8 mouse cellular contexts compared by ENCODE assay signal in the genomic region with DNA sequence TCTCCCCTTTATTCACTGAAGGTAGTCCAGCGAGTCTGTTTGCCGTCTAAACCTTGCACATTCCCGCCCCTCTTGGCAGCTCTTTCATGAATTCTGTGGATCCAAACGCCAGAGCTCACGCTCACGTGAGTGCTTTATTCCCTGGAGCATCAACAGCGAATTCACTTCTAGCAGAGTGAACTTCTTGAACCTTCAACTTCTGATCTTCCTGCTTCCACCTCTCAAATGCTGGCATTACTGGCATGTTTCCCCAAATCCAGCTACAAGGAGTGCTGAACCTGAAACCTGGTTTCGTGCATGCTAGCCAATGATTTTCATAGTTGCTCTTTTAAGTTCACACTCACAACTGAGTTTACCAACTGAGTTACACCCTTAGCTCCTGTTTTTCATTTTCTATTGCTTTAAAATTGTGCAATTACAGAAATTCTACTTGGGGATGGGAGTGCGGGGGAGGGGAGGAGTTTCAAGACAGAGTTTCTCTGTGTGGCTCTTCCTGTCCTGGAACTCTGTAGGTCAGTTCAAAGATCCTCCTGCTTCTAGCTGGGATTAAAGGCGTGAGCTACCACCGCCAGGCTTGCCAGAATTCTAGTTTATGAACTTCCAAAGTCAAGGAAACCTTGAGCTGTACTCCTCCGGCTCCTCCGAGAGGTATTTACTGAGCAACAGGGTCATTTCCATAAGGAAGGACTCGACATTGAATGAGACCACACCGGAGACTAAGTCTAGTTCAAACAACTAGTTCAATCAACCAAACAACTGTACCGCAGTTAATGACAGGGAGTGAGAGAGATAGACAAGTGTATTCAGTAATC. TPM values are rescaled to one million over a fixed set of nuclear protein-coding genes. Genes with fewer than 3 reads are reported as not detected.
DNase-seq lines count a peak whose midpoint lies in the region; ATAC-seq lines count a peak whose summit lies in the region.

No protein-coding gene starts in this region.

- peak overlapping the region; percentile 76 for H3K4me3 ChIP-seq in hindbrain, embryonic 14.5 days (replicated peaks; ENCODE audit: low read length)
- peak overlapping the region; percentile 80 for H3K4me3 ChIP-seq in liver, embryonic 11.5 days (ENCODE audit: low read depth, low read length)

- WGBS in hindbrain, embryonic 14.5 days, result 23% methylated on average over 16 of the region's 16 CpGs
- WGBS in liver, embryonic 11.5 days, result 33% methylated on average over 16 of the region's 16 CpGs

- peak; percentile 48 for DNase-seq in urinary bladder, postnatal 14 days (ENCODE audit: low spot score)
- DNase-seq in urinary bladder, adult 2 months (ENCODE audit: low spot score), result no peak
- DNase-seq in fibroblast of lung, adult 2 months (ENCODE audit: low read depth), result peak; percentile 61
- DNase-seq in hindbrain, embryonic 14.5 days (ENCODE audit: low spot score), result no peak
- peak; percentile 43 for DNase-seq in liver, embryonic 11.5 days (ENCODE audit: low spot score)
- DNase-seq in naive thymus-derived CD4-positive, alpha-beta T cell, adult 2 months (ENCODE audit: low read depth), result peak; percentile 31
- no peak for DNase-seq in left cerebral cortex, postnatal 25 days (ENCODE audit: low spot score in 2 of 2)
- no peak for DNase-seq in cerebellum, postnatal 4 days (ENCODE audit: low spot score in 2 of 2)

- no peaks in the 10 kb centered on the region for H3K9me3 ChIP-seq in hindbrain, embryonic 14.5 days (ENCODE audit: control insufficient read depth, low read length)
- no peaks in the 10 kb centered on the region for H3K9me3 ChIP-seq in liver, embryonic 11.5 days (ENCODE audit: control insufficient read depth, low read length)

- H3K4me1 ChIP-seq in hindbrain, embryonic 14.5 days (replicated peaks; ENCODE audit: control insufficient read depth, insufficient read depth, low read length), result peaks cover 14% of the 10 kb centered on the region; the same call in 1 of the 2 replicates
- H3K4me1 ChIP-seq in liver, embryonic 11.5 days (replicated peaks; ENCODE audit: control insufficient read depth, insufficient read depth, low read length), result peaks cover 24% of the 10 kb centered on the region

- H3K27me3 ChIP-seq in hindbrain, embryonic 14.5 days (ENCODE audit: control insufficient read depth, insufficient read depth, low read length), result no peaks in the 10 kb centered on the region
- H3K27me3 ChIP-seq in liver, embryonic 11.5 days (replicated peaks; ENCODE audit: control insufficient read depth, insufficient read depth, low read length), result no peaks in the 10 kb centered on the region

- peak overlapping the region; percentile 82 for H3K9ac ChIP-seq in hindbrain, embryonic 14.5 days
- H3K9ac ChIP-seq in liver, embryonic 11.5 days (ENCODE audit: low read depth, low read length), result peak overlapping the region; percentile 85

- peak; percentile 15; the same call in 1 of the 2 replicates for ATAC-seq in hindbrain, embryonic 14.5 days (ENCODE audit: low FRiP score)
- peak; percentile 21 for ATAC-seq in liver, embryonic 11.5 days (replicated peaks; ENCODE audit: low FRiP score)

- peaks cover 28% of the 10 kb centered on the region for H3K36me3 ChIP-seq in hindbrain, embryonic 14.5 days (replicated peaks; ENCODE audit: control insufficient read depth, insufficient read depth)
- peaks cover 4% of the 10 kb centered on the region; the same call in 1 of the 2 replicates for H3K36me3 ChIP-seq in liver, embryonic 11.5 days (ENCODE audit: control insufficient read depth, insufficient read depth, low read length)

- intact Hi-C loops in left cerebral cortex, postnatal 25 days (cut with DNase I), result no loop called here

- H3K4me2 ChIP-seq in hindbrain, embryonic 14.5 days (replicated peaks), result peak overlapping the region; percentile 66
- H3K4me2 ChIP-seq in liver, embryonic 11.5 days, result peak overlapping the region; percentile 91

- H3K27ac ChIP-seq in hindbrain, embryonic 14.5 days, result peak overlapping the region; percentile 81
- H3K27ac ChIP-seq in liver, embryonic 11.5 days (ENCODE audit: low read depth, low read length), result peak overlapping the region; percentile 88

RNA-seq across cellular contexts. Expression of gene Tbc1d13, which starts 0.5 kb away (rescaled TPM):
- polyA plus RNA-seq in urinary bladder, adult 2 months (2012; rRNA removed), result 29.2 and 29.5 TPM in 2 replicates
- 18.7 and 18.8 TPM in 2 replicates for polyA plus RNA-seq in hindbrain, embryonic 14.5 days (2014; fragmentation: Nextera tagmentation; extraction: Ambion mirVana)
- 6.9 and 9.2 TPM in 2 replicates for polyA plus RNA-seq in liver, embryonic 11.5 days (2014; fragmentation: Nextera tagmentation; extraction: Ambion mirVana)
- total RNA-seq in left cerebral cortex, postnatal 25 days (2021), result 10 to 100 TPM; 51.3 to 58.4 TPM

RNA-seq across cellular contexts. Expression of gene Zer1, which starts 8.6 kb away (rescaled TPM):
- 46.2 and 46.5 TPM in 2 replicates for polyA plus RNA-seq in urinary bladder, adult 2 months (2012; rRNA removed)
- polyA plus RNA-seq in hindbrain, embryonic 14.5 days (2014; fragmentation: Nextera tagmentation; extraction: Ambion mirVana), result 13.2 and 16.0 TPM in 2 replicates
- 4.7 and 6.2 TPM in 2 replicates for polyA plus RNA-seq in liver, embryonic 11.5 days (2014; fragmentation: Nextera tagmentation; extraction: Ambion mirVana)
- 100 to 1,000 TPM; 152 TPM for total RNA-seq in left cerebral cortex, postnatal 25 days (2021)

RNA-seq across cellular contexts. Expression of gene Endog, which starts 38.3 kb away (rescaled TPM):
- 26.0 and 26.4 TPM in 2 replicates for polyA plus RNA-seq in urinary bladder, adult 2 months (2012; rRNA removed)
- 29.8 and 31.0 TPM in 2 replicates for polyA plus RNA-seq in hindbrain, embryonic 14.5 days (2014; fragmentation: Nextera tagmentation; extraction: Ambion mirVana)
- 27.1 and 29.1 TPM in 2 replicates for polyA plus RNA-seq in liver, embryonic 11.5 days (2014; fragmentation: Nextera tagmentation; extraction: Ambion mirVana)
- 10 to 100 TPM; 20.4 to 21.8 TPM for total RNA-seq in left cerebral cortex, postnatal 25 days (2021)

RNA-seq across cellular contexts. Expression of gene Zdhhc12, which starts 39.6 kb away (rescaled TPM):
- 31.5 and 40.7 TPM in 2 replicates for polyA plus RNA-seq in urinary bladder, adult 2 months (2012; rRNA removed)
- 27.2 TPM in 2 replicates for polyA plus RNA-seq in hindbrain, embryonic 14.5 days (2014; fragmentation: Nextera tagmentation; extraction: Ambion mirVana)
- polyA plus RNA-seq in liver, embryonic 11.5 days (2014; fragmentation: Nextera tagmentation; extraction: Ambion mirVana), result 51.9 and 53.7 TPM in 2 replicates
- 1 to 10 TPM; 8.5 to 8.8 TPM for total RNA-seq in left cerebral cortex, postnatal 25 days (2021)

RNA-seq across cellular contexts. Expression of gene Spout1, which starts 45.3 kb away (rescaled TPM):
- 25.0 and 26.9 TPM in 2 replicates for polyA plus RNA-seq in urinary bladder, adult 2 months (2012; rRNA removed)
- 55.4 and 58.8 TPM in 2 replicates for polyA plus RNA-seq in hindbrain, embryonic 14.5 days (2014; fragmentation: Nextera tagmentation; extraction: Ambion mirVana)
- polyA plus RNA-seq in liver, embryonic 11.5 days (2014; fragmentation: Nextera tagmentation; extraction: Ambion mirVana), result 85.0 and 87.2 TPM in 2 replicates
- 10 to 100 TPM; 34.7 to 36.9 TPM for total RNA-seq in left cerebral cortex, postnatal 25 days (2021)

Comparison
In these comparisons a context has a peak if more than half of its experiments do, and no peak if none do; other contexts are left out.
1. DNase-seq: peak in urinary bladder, postnatal 14 days (single experiment), fibroblast of lung, adult 2 months (single experiment), liver, embryonic 11.5 days (single experiment) and naive thymus-derived CD4-positive, alpha-beta T cell, adult 2 months (single experiment); none in urinary bladder, adult 2 months (single experiment), hindbrain, embryonic 14.5 days (single experiment), left cerebral cortex, postnatal 25 days (0 of 2) and cerebellum, postnatal 4 days (0 of 2).